Mouse (Mus musculus) cortical plate, adult 2 months (tissue): Measurements from ENCODE around the gene Efnb1. TPM values are rescaled to one million over a fixed set of nuclear protein-coding genes. Genes with fewer than 3 reads are reported as not detected.
A peak's percentile ranks its signal among the peaks of the same experiment; 100 is the strongest.
"Not testable (repeated sequence)": the region's sequence is repeated elsewhere in the genome, so short reads cannot be mapped to it uniquely, and the experiment has no call there.

Experiments used
- H3K27ac ChIP-seq: fragments of 200-500 bp; 2 replicates; pipeline ENCODE4 v1.5.1; 2012; ENCODE audit warnings: low read length, control low read depth, inconsistent platforms; ENCODE audit not compliant: insufficient read depth
- H3K4me1 ChIP-seq: fragments of 200-500 bp; 2 replicates; pipeline ENCODE4 v1.6.1; 2011; ENCODE audit warnings: low read length; ENCODE audit not compliant: control insufficient read depth, insufficient read depth
- H3K4me3 ChIP-seq: fragments of 200-500 bp; 2 replicates; pipeline ENCODE4 v1.5.1; 2011; ENCODE audit warnings: mild to moderate bottlenecking, low read length, control low read depth; ENCODE audit not compliant: insufficient read depth
- CTCF ChIP-seq: fragments of 200-500 bp; IDR thresholded peaks from 2 replicates; pipeline ENCODE4 v1.5.1; 2011; ENCODE audit warnings: mild to moderate bottlenecking, control low read depth, low read length; ENCODE audit not compliant: insufficient read depth; ENCODE audit errors: extremely low read depth
- POLR2A ChIP-seq: fragments of 200-500 bp; IDR thresholded peaks from 2 replicates; pipeline ENCODE4 v1.6.1; 2011; ENCODE audit warnings: mild to moderate bottlenecking, low read length, control low read depth; ENCODE audit not compliant: insufficient read depth; ENCODE audit errors: extremely low read depth
- polyA plus RNA-seq: library from polyadenylated mRNA; depleted of rRNA; stranded (reverse); fragments of >200 nt; gene quantifications from 2 replicates; pipeline ENCODE4 v1.2.3, GENCODE M21; 2012; rRNA removed

Efnb1 gene
- 8.2 and 8.3 TPM in 2 replicates for polyA plus RNA-seq

- TF ChIP-seq CTCF (no peak), POLR2A (no peak)
- H3K27ac ChIP-seq, result no peak within 1 kb of the TSS
- peak within 1 kb of the TSS; percentile 74 for H3K4me3 ChIP-seq
- H3K4me1 ChIP-seq, result 0 out of 2 replicates have a peak, but pooled peaks cover 1% of the 10 kb centered on the region
Measured at GRCm38 (mm10) chrX:99135523-99136258, at the start of gene Efnb1. Efnb1 (plus strand) TSS chrX:99136130.

DNA sequence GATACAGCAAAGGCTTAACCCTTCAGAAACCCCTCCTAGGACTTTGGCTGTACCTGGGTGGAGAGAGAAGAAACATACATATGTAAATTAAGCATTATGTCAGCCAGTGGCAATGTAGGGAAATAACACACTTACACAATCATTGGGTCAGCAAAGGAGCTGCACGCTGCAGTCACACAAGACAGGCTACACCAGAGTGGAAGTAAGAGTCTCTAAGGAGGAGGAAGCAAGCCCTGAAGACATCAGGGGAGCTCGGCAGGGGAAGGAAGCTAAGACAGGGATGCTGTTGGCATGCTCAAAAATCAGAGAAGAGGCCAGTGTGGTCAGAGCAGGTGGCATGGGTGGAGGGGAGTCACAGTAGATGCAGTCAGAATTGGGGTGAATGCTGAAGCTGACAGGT lies 43.2 kb upstream of the Efnb1 start:
- TF ChIP-seq POLR2A, result no peak
- no peak for TF ChIP-seq CTCF
- Histone ChIP-seq H3K27ac (no peak overlapping the region), H3K4me1 (no peaks in the 10 kb centered on the region), H3K4me3 (no peak overlapping the region)

- not testable (repeated sequence) for H3K27ac ChIP-seq, H3K4me3 ChIP-seq, H3K4me1 ChIP-seq
Measured at GRCm38 (mm10) chrX:99111088-99111724, 24.7 kb upstream of the Efnb1 start.

DNA sequence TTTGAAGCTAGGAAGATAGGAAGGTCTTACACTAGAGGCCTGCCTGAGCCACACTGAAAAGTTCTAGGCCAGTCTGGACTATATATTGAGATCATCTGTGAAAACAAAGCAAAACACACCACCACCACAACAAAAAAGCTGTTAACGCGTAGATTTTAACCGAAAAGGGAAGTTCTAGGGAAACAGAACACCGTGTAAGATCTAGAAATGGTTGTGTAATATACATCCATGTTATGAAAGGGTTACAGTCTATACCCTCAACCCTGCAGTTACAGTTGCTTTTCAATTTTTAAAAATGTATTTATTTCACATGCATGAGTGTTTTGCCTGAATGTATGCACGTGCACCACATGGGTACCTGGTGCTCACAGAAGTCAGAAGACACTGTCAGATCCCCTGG lies 16.4 kb upstream of the Efnb1 start:
- Histone ChIP-seq H3K27ac (no peak overlapping the region), H3K4me3 (no peak overlapping the region), H3K4me1 (no peaks in the 10 kb centered on the region)
- TF ChIP-seq POLR2A, result no peak
- no peak for TF ChIP-seq CTCF

DNA sequence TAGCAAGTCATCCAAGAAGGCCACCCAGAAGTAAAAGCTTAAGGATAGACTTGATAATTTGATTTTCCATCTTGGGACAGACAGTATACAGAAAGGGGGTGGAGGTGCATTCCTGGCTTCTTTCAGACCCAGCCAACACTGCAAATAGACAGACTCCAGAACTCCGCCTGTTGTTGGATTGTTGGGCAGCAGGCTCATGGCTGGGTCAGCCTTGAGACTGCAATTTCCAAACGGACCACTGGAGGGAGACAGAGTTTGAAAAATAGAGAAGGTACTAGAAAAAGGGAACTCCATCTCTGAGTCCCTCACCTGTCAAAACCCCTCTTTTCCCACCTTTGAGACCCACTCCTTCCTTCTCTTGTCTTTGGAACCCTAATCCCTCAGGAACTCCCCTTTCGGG lies 5.9 kb upstream of the Efnb1 start:
- no peak overlapping the region for H3K4me3 ChIP-seq
- TF ChIP-seq CTCF (no peak), POLR2A (no peak)
- H3K27ac ChIP-seq, result no peak overlapping the region
- H3K4me1 ChIP-seq, result no peaks in the 10 kb centered on the region

DNA sequence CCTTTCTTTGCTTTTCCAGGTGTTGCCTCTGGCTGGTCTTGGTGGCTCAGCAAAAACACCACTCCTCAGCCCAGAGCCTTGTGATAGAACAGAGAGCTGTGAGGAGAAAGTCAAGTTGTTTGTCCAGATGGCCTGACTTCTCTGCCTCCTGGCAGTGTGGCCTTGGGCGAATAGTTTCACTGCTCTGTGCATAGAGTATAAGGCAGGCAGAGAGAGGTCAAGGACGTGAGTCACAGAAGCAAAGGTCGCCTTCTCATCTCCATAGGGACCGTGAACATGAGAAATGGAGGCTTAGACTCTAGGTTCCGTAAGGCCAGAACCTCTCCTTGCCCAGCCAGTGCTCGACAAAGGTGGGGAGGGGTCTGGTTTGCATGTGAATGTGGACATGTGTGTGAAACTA lies 3.4 kb upstream of the Efnb1 start:
- no peak overlapping the region for H3K27ac ChIP-seq
- H3K4me3 ChIP-seq, result no peak overlapping the region
- TF ChIP-seq CTCF (no peak), POLR2A (no peak)
- no peaks in the 10 kb centered on the region for H3K4me1 ChIP-seq

DNA sequence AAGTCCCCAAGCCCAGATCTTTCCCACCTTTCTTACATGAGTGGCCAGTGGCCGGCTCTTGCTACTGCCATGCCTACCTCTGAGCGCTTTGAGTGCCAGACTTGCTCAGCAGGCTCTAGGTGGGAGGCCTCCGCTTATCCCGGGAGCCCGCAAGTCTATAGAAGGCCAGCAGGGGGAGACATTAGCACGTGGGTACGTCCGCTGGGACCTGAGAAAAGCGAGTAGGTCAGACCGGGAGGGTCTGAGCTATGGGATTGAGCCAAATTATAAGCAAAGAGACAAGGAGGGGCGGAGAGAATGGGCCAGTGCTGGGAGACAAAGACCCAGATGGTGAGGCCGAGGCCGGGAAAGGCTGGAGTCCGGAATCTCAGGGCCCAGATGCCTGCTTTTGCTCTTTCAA lies 1.0 kb upstream of the Efnb1 start:
- TF ChIP-seq CTCF (no peak), POLR2A (no peak)
- peak overlapping the region; percentile 74; the same call in 1 of the 2 replicates for H3K4me3 ChIP-seq
- H3K27ac ChIP-seq, result no peak overlapping the region
- H3K4me1 ChIP-seq, result no peaks in the 10 kb centered on the region

GRCm38 (mm10) chrX:99136431-99136966 lies 569 bp downstream of the Efnb1 start:
- TF ChIP-seq CTCF (no peak), POLR2A (no peak)
- H3K27ac ChIP-seq, result no peak overlapping the region
- peak overlapping the region; percentile 74 for H3K4me3 ChIP-seq
- peaks cover 1% of the 10 kb centered on the region; the same call in 1 of the 2 replicates for H3K4me1 ChIP-seq

GRCm38 (mm10) chrX:99137143-99137870 lies 1.4 kb downstream of the Efnb1 start:
- H3K4me1 ChIP-seq, result peaks cover 1% of the 10 kb centered on the region; the same call in 1 of the 2 replicates
- 0 out of 2 replicates have a peak overlapping the region, but pooled peaks have one; percentile 55 for H3K27ac ChIP-seq
- TF ChIP-seq CTCF, result no peak
- TF ChIP-seq POLR2A, result no peak
- peak overlapping the region; percentile 74 for H3K4me3 ChIP-seq
